Mouse (Mus musculus): ENCODE data around the gene Mrpl12. TPM values are rescaled to one million over a fixed set of nuclear protein-coding genes. Genes with fewer than 3 reads are reported as not detected.

Mrpl12 gene
- polyA plus RNA-seq (2012; rRNA removed): 55.1 and 55.7 TPM in 2 replicates

GRCm38 (mm10) chr11:120484265-120484981 is at the start of gene Mrpl12:
Gene Mrpl12 (plus strand): TSS chr11:120484613.
- no peaks in the 10 kb centered on the region for H3K27me3 ChIP-seq (ENCODE audit: control insufficient read depth, insufficient read depth, low read length)
- under 1% methylated on average over 60 of the region's 60 CpGs for whole genome bisulfite sequencing
- H3K27ac ChIP-seq (ENCODE audit: insufficient read depth, low read length): peak within 1 kb of the TSS; percentile 55
- peaks cover 6% of the 10 kb centered on the region for H3K4me1 ChIP-seq (ENCODE audit: control insufficient read depth, insufficient read depth, insufficient read length)
- no peak for TF ChIP-seq CTCF (IDR thresholded peaks at IDR 0.05; ENCODE audit: extremely low read depth, insufficient read depth, insufficient read length, insufficient replicate concordance)
- peak; percentile 56; the same call in 1 of the 2 replicates for TF ChIP-seq POLR2A (IDR thresholded peaks at IDR 0.05; ENCODE audit: low read depth, low read length)
- peaks cover 31% of the 10 kb centered on the region for H3K36me3 ChIP-seq (ENCODE audit: control insufficient read depth, insufficient read depth, low read length)
- peak; percentile 86 to 88 for DNase-seq (ENCODE audit: low read depth in 1 of 2, low spot score in 2 of 2)
- peak within 1 kb of the TSS; percentile 87 for H3K4me3 ChIP-seq (ENCODE audit: extremely low read depth, insufficient read depth, insufficient read length)

DNA sequence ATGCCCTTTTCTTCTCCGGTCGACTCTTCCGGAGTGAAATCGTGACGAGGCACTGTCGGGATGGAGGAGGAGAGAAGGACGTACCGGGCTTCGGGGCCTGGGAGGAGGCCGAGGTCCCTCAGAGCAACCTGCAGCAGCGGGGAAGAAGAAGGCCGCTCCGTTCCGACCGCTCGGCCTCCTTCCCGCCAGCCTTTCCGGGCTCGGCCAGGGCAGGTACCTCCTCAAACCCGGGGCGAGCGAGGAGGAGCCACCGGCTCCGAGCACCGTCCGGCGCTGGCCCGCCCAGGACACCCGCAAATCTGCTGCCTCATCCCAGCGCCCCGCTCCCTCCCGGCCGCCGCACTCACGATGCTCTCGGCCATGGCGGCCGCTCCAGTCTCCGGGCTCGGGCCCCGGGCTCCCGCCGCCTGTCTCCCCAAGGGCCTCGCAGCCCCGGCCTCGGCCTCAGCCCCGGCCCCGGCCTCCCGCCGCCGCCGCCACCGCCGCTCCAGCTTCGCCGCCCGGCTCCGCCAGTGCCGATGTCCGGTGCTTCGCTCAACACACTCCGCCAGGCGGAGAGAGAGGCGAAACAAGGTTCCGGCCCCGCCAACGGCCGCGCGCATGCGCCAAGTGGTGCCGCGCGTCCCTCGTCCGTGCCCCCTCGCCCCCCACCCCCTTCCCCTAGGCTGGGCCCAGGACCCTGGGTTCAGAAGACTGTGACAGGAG is 47.1 kb upstream of the Mrpl12 start, which contains the start of gene Nploc4:
TSS of gene Nploc4 (minus strand) at position 557 of the 705 bp plus-strand sequence.
- whole genome bisulfite sequencing: under 1% methylated on average over 73 of the region's 77 CpGs
- peak; percentile 38; the same call in 1 of the 2 replicates for TF ChIP-seq POLR2A (IDR thresholded peaks at IDR 0.05; ENCODE audit: low read depth, low read length)
- TF ChIP-seq CTCF (IDR thresholded peaks at IDR 0.05; ENCODE audit: extremely low read depth, insufficient read depth, insufficient read length, insufficient replicate concordance): no peak
- Histone ChIP-seq H3K36me3 (ENCODE audit: control insufficient read depth, insufficient read depth, low read length) (peaks cover 10% of the 10 kb centered on the region), H3K4me3 (ENCODE audit: extremely low read depth, insufficient read depth, insufficient read length) (peak within 1 kb of the TSS; percentile 88), H3K4me1 (ENCODE audit: control insufficient read depth, insufficient read depth, insufficient read length) (no peaks in the 10 kb centered on the region), H3K27ac (ENCODE audit: insufficient read depth, low read length) (peak within 1 kb of the TSS; percentile 54), H3K27me3 (ENCODE audit: control insufficient read depth, insufficient read depth, low read length) (no peaks in the 10 kb centered on the region)
- DNase-seq (ENCODE audit: low read depth in 1 of 2, low spot score in 2 of 2): peak; percentile 66 to 78

GRCm38 (mm10) chr11:120437857-120438385 is 46.5 kb upstream of the Mrpl12 start:
- Histone ChIP-seq H3K36me3 (ENCODE audit: control insufficient read depth, insufficient read depth, low read length) (peaks cover 4% of the 10 kb centered on the region), H3K27me3 (ENCODE audit: control insufficient read depth, insufficient read depth, low read length) (no peaks in the 10 kb centered on the region), H3K27ac (ENCODE audit: insufficient read depth, low read length) (no peak overlapping the region), H3K4me1 (ENCODE audit: control insufficient read depth, insufficient read depth, insufficient read length) (no peaks in the 10 kb centered on the region), H3K4me3 (ENCODE audit: extremely low read depth, insufficient read depth, insufficient read length) (peak overlapping the region; percentile 88)
- TF ChIP-seq POLR2A (IDR thresholded peaks at IDR 0.05; ENCODE audit: low read depth, low read length): no peak
- TF ChIP-seq CTCF (IDR thresholded peaks at IDR 0.05; ENCODE audit: extremely low read depth, insufficient read depth, insufficient read length, insufficient replicate concordance): no peak
- peak in 1 of 2 experiments; percentile 9 for DNase-seq (ENCODE audit: low read depth in 1 of 2, low spot score in 2 of 2)
- WGBS: 24% methylated on average over 12 of the region's 12 CpGs

GRCm38 (mm10) chr11:120442344-120442743 is 42.1 kb upstream of the Mrpl12 start, which contains the start of gene Tspan10:
Gene Tspan10 (plus strand): TSS chr11:120442644.
- WGBS: 90% methylated on average over 3 of the region's 3 CpGs

GRCm38 (mm10) chr11:120442765-120443280 is 41.6 kb upstream of the Mrpl12 start:
- H3K4me3 ChIP-seq (ENCODE audit: extremely low read depth, insufficient read depth, insufficient read length): no peak overlapping the region
- 91% methylated on average over 3 of the region's 3 CpGs for WGBS

More at GRCm38 (mm10) chr11:120442344-120442743, 42.1 kb upstream of the Mrpl12 start, which contains the start of gene Tspan10:
- H3K4me1 ChIP-seq (ENCODE audit: control insufficient read depth, insufficient read depth, insufficient read length): no peaks in the 10 kb centered on the region
- no peaks in the 10 kb centered on the region for H3K27me3 ChIP-seq (ENCODE audit: control insufficient read depth, insufficient read depth, low read length)
- no peak for DNase-seq (ENCODE audit: low read depth in 1 of 2, low spot score in 2 of 2)
- H3K36me3 ChIP-seq (ENCODE audit: control insufficient read depth, insufficient read depth, low read length): no peaks in the 10 kb centered on the region
- TF ChIP-seq CTCF (IDR thresholded peaks at IDR 0.05; ENCODE audit: extremely low read depth, insufficient read depth, insufficient read length, insufficient replicate concordance): no peak
- TF ChIP-seq POLR2A (IDR thresholded peaks at IDR 0.05; ENCODE audit: low read depth, low read length): no peak
- H3K4me3 ChIP-seq (ENCODE audit: extremely low read depth, insufficient read depth, insufficient read length): no peak within 1 kb of the TSS
- H3K27ac ChIP-seq (ENCODE audit: insufficient read depth, low read length): no peak within 1 kb of the TSS

DNA sequence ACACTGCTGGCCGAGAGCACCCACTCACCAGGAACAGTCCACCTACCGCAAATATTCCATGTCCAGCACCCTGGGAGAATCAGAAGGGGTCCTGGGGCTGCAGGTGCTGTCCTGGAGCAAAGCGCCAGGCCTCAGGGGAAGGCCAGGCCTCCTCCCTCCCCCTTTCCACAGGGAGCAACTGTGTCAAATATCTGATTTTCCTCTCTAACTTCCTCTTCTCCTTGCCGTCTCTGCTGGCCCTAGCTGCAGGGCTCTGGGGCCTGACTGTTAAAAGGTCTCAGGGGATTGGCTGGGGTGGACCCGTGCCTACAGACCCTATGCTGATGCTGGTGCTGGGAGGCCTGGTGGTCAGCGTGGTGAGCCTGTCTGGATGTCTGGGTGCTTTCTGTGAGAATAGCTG is 40.3 kb upstream of the Mrpl12 start:
- DNase-seq (ENCODE audit: low read depth in 1 of 2, low spot score in 2 of 2): no peak
- Histone ChIP-seq H3K27me3 (ENCODE audit: control insufficient read depth, insufficient read depth, low read length) (no peaks in the 10 kb centered on the region), H3K4me1 (ENCODE audit: control insufficient read depth, insufficient read depth, insufficient read length) (no peaks in the 10 kb centered on the region), H3K36me3 (ENCODE audit: control insufficient read depth, insufficient read depth, low read length) (no peaks in the 10 kb centered on the region), H3K4me3 (ENCODE audit: extremely low read depth, insufficient read depth, insufficient read length) (no peak overlapping the region), H3K27ac (ENCODE audit: insufficient read depth, low read length) (no peak overlapping the region)
- 70% methylated on average over 6 of the region's 6 CpGs for WGBS
- TF ChIP-seq POLR2A (IDR thresholded peaks at IDR 0.05; ENCODE audit: low read depth, low read length) (no peak), CTCF (IDR thresholded peaks at IDR 0.05; ENCODE audit: extremely low read depth, insufficient read depth, insufficient read length, insufficient replicate concordance) (no peak)

More at GRCm38 (mm10) chr11:120442765-120443280, 41.6 kb upstream of the Mrpl12 start:
- no peaks in the 10 kb centered on the region for H3K4me1 ChIP-seq (ENCODE audit: control insufficient read depth, insufficient read depth, insufficient read length)
- H3K36me3 ChIP-seq (ENCODE audit: control insufficient read depth, insufficient read depth, low read length): no peaks in the 10 kb centered on the region
- no peak overlapping the region for H3K27ac ChIP-seq (ENCODE audit: insufficient read depth, low read length)
- no peaks in the 10 kb centered on the region for H3K27me3 ChIP-seq (ENCODE audit: control insufficient read depth, insufficient read depth, low read length)
- TF ChIP-seq CTCF (IDR thresholded peaks at IDR 0.05; ENCODE audit: extremely low read depth, insufficient read depth, insufficient read length, insufficient replicate concordance): no peak
- TF ChIP-seq POLR2A (IDR thresholded peaks at IDR 0.05; ENCODE audit: low read depth, low read length): no peak
- no peak for DNase-seq (ENCODE audit: low read depth in 1 of 2, low spot score in 2 of 2)
